Mouse (Mus musculus): ENCODE measurements around the gene Ncf1.

- TF ChIP-seq CTCF (IDR thresholded peaks at IDR 0.05; ENCODE audit: low read depth) (no peak; the same call in 1 of the 2 replicates), EP300 (IDR thresholded peaks at IDR 0.05; ENCODE audit: low read depth) (0 out of 2 replicates have a peak, but pooled peaks have one; percentile 57)
These were observed 45.3 kb downstream of the Ncf1 start, which contains the start of gene Gtf2ird2 for GRCm38 (mm10) chr5:134183880-134184808.

Data from liver, postnatal 0 days (tissue).